In genomic region chr15:87547022-87547421, GRCm38 (mm10) we compare ENCODE assay signal across 9 mouse cellular contexts. TPM values are rescaled to one million over a fixed set of nuclear protein-coding genes. Genes with fewer than 3 reads are reported as not detected.
A peak's percentile ranks its signal among the peaks of the same experiment; 100 is the strongest.
DNase-seq lines count a peak whose midpoint lies in the region; ATAC-seq and TF ChIP-seq lines count a peak whose summit lies in the region.
"Had no signal": no experiment of that assay in that cellular context is flagged by ENCODE, and none has a peak within 500 bp of the region (broad histone marks: within the 10 kb centered on the region; RNA-seq: fewer than 3 reads in every experiment).

No protein-coding gene starts in this region.

- no peak overlapping the region for H3K4me2 ChIP-seq in intestine, postnatal 0 days (replicated peaks; ENCODE audit: low read depth)
- H3K4me2 ChIP-seq in intestine, embryonic 15.5 days (replicated peaks) = no peak overlapping the region
- H3K4me2 ChIP-seq in hindbrain, embryonic 15.5 days = peak overlapping the region; percentile 70
- H3K4me2 ChIP-seq in midbrain, embryonic 14.5 days (ENCODE audit: low read length) = peak overlapping the region; percentile 78

- no peaks in the 10 kb centered on the region for H3K36me3 ChIP-seq in intestine, postnatal 0 days (ENCODE audit: control insufficient read depth, insufficient read depth)
- H3K36me3 ChIP-seq in intestine, embryonic 15.5 days = no peaks in the 10 kb centered on the region
- H3K36me3 ChIP-seq in hindbrain, embryonic 15.5 days = no peaks in the 10 kb centered on the region
- no peaks in the 10 kb centered on the region for H3K36me3 ChIP-seq in midbrain, embryonic 14.5 days (ENCODE audit: control insufficient read depth, insufficient read depth, low read length)

- no peaks in the 10 kb centered on the region for H3K9me3 ChIP-seq in intestine, postnatal 0 days (ENCODE audit: control insufficient read depth)
- no peaks in the 10 kb centered on the region for H3K9me3 ChIP-seq in intestine, embryonic 15.5 days
- H3K9me3 ChIP-seq in hindbrain, embryonic 15.5 days = no peaks in the 10 kb centered on the region
- H3K9me3 ChIP-seq in midbrain, embryonic 14.5 days (ENCODE audit: control insufficient read depth, low read length) = no peaks in the 10 kb centered on the region

- ATAC-seq in intestine, postnatal 0 days = no peak
- no peak for ATAC-seq in intestine, embryonic 15.5 days
- ATAC-seq in hindbrain, embryonic 15.5 days (ENCODE audit: low FRiP score, low read depth) = no peak
- no peak; the same call in 1 of the 2 replicates for ATAC-seq in midbrain, embryonic 14.5 days (ENCODE audit: low FRiP score, low TSS enrichment)

- TF ChIP-seq CTCF in intestine, postnatal 0 days (IDR thresholded peaks at IDR 0.05; ENCODE audit: low read depth) = peak; percentile 55

- DNase-seq in cerebellum, postnatal 36 days = peak; percentile 68
- peak; percentile 91 for DNase-seq in midbrain, embryonic 14.5 days
- no peak for DNase-seq in spleen, adult 18-20 months
- no peak for DNase-seq in adrenal gland, adult 8-10 months
- no peak for DNase-seq in yolk sac, embryonic 10.5 days (ENCODE audit: low spot score)

- no peak overlapping the region for H3K4me3 ChIP-seq in intestine, postnatal 0 days (ENCODE audit: low read depth, low read length)
- H3K4me3 ChIP-seq in intestine, embryonic 15.5 days (replicated peaks) = no peak overlapping the region
- peak overlapping the region; percentile 95 for H3K4me3 ChIP-seq in hindbrain, embryonic 15.5 days
- peak overlapping the region; percentile 80; the same call in 1 of the 2 replicates for H3K4me3 ChIP-seq in midbrain, embryonic 14.5 days (replicated peaks; ENCODE audit: low read depth, low read length)

- no peak overlapping the region for H3K27ac ChIP-seq in intestine, postnatal 0 days (ENCODE audit: low read depth, low read length)
- H3K27ac ChIP-seq in intestine, embryonic 15.5 days = no peak overlapping the region
- H3K27ac ChIP-seq in hindbrain, embryonic 15.5 days (replicated peaks) = 0 out of 2 replicates have a peak overlapping the region, but pooled peaks have one; percentile 25
- 0 out of 2 replicates have a peak overlapping the region, but pooled peaks have one; percentile 41 for H3K27ac ChIP-seq in midbrain, embryonic 14.5 days (replicated peaks; ENCODE audit: low read depth, low read length)
- H3K27ac ChIP-seq: liver, embryonic 14.5 days had no signal

- peaks cover 38% of the 10 kb centered on the region for H3K27me3 ChIP-seq in intestine, postnatal 0 days (replicated peaks; ENCODE audit: control insufficient read depth, insufficient read depth, low read length)
- peaks cover 75% of the 10 kb centered on the region for H3K27me3 ChIP-seq in intestine, embryonic 15.5 days (replicated peaks)
- no peaks in the 10 kb centered on the region for H3K27me3 ChIP-seq in hindbrain, embryonic 15.5 days
- H3K27me3 ChIP-seq in midbrain, embryonic 14.5 days (ENCODE audit: control insufficient read depth, insufficient read depth, low read length) = 0 out of 2 replicates have a peak, but pooled peaks cover 3% of the 10 kb centered on the region

- no peaks in the 10 kb centered on the region for H3K4me1 ChIP-seq in intestine, postnatal 0 days (replicated peaks; ENCODE audit: control insufficient read depth, insufficient read depth, low read length)
- peaks cover 5% of the 10 kb centered on the region; the same call in 1 of the 2 replicates for H3K4me1 ChIP-seq in intestine, embryonic 15.5 days (replicated peaks)
- H3K4me1 ChIP-seq in hindbrain, embryonic 15.5 days (replicated peaks) = peaks cover 63% of the 10 kb centered on the region
- H3K4me1 ChIP-seq in midbrain, embryonic 14.5 days (ENCODE audit: control insufficient read depth, insufficient read depth, low read length) = peaks cover 41% of the 10 kb centered on the region

- 45% methylated on average over 5 of the region's 5 CpGs for WGBS in intestine, postnatal 0 days
- 45% methylated on average over 5 of the region's 5 CpGs for WGBS in intestine, embryonic 15.5 days
- 29% methylated on average over 5 of the region's 5 CpGs for WGBS in hindbrain, embryonic 15.5 days
- 43% methylated on average over 5 of the region's 5 CpGs for WGBS in midbrain, embryonic 14.5 days

- no peak overlapping the region for H3K9ac ChIP-seq in intestine, postnatal 0 days (ENCODE audit: low read depth, low read length)
- no peak overlapping the region for H3K9ac ChIP-seq in intestine, embryonic 15.5 days
- 0 out of 2 replicates have a peak overlapping the region, but pooled peaks have one; percentile 19 for H3K9ac ChIP-seq in hindbrain, embryonic 15.5 days
- no peak overlapping the region; the same call in 1 of the 2 replicates for H3K9ac ChIP-seq in midbrain, embryonic 14.5 days (replicated peaks; ENCODE audit: low read length)
- H3K9ac ChIP-seq: liver, embryonic 14.5 days had no signal

RNA-seq across cellular contexts. Expression of gene Fam19a5, which starts 2.9 kb away (rescaled TPM):
- polyA plus RNA-seq in intestine, postnatal 0 days (2015; fragmentation: Nextera tagmentation; extraction: Ambion mirVana) = 1.4 TPM in 2 replicates
- polyA plus RNA-seq in intestine, embryonic 15.5 days (2015; fragmentation: Nextera tagmentation; extraction: Ambion mirVana) = 2.4 and 2.6 TPM in 2 replicates
- 27.1 and 30.0 TPM in 2 replicates for polyA plus RNA-seq in hindbrain, embryonic 15.5 days (2015; fragmentation: Nextera tagmentation; extraction: Ambion mirVana)
- polyA plus RNA-seq in midbrain, embryonic 14.5 days (2014; fragmentation: Nextera tagmentation; extraction: Ambion mirVana) = 24.4 and 29.7 TPM in 2 replicates
- 10 to 100 TPM in 3 of 4 experiments, 1 to 10 TPM in 1; 8.8 to 14.8 (median 11.6) TPM for total RNA-seq in adrenal gland, adult 8-10 months (2022)

Comparison
In these comparisons a context has a peak if more than half of its experiments do, and no peak if none do; other contexts are left out.
1. H3K27ac ChIP-seq: peak in hindbrain, embryonic 15.5 days (single experiment) and midbrain, embryonic 14.5 days (single experiment); none in intestine, postnatal 0 days (single experiment) and intestine, embryonic 15.5 days (single experiment).
2. H3K4me2 ChIP-seq: peak in hindbrain, embryonic 15.5 days (single experiment) and midbrain, embryonic 14.5 days (single experiment); none in intestine, postnatal 0 days (single experiment) and intestine, embryonic 15.5 days (single experiment).
3. H3K4me3 ChIP-seq: peak in hindbrain, embryonic 15.5 days (single experiment) and midbrain, embryonic 14.5 days (single experiment); none in intestine, postnatal 0 days (single experiment) and intestine, embryonic 15.5 days (single experiment).
4. DNase-seq: peak in cerebellum, postnatal 36 days (2 of 2) and midbrain, embryonic 14.5 days (single experiment); none in spleen, adult 18-20 months (0 of 2), adrenal gland, adult 8-10 months (single experiment) and yolk sac, embryonic 10.5 days (single experiment).